In genomic region chr10:93641821-93642746, GRCm38 (mm10) we compare ENCODE assay signal across 8 mouse cellular contexts. TPM values are rescaled to one million over a fixed set of nuclear protein-coding genes. Genes with fewer than 3 reads are reported as not detected.
DNase-seq lines count a peak whose midpoint lies in the region; ATAC-seq and TF ChIP-seq lines count a peak whose summit lies in the region.

No protein-coding gene starts in this region.

- TF ChIP-seq EP300 in MEL (IDR thresholded peaks at IDR 0.05; ENCODE audit: low read depth in 1 of 2, low read length in 2 of 2): no peak; a peak in 1 of 4 replicates

- H3K4me1 ChIP-seq in MEL (ENCODE audit: control insufficient read depth in 1 of 2, insufficient read depth in 2 of 2, low read length in 2 of 2): peaks cover 0 to 5% of the 10 kb centered on the region in 2 experiments; a peak in 1 of 4 replicates
- H3K4me1 ChIP-seq in heart, embryonic 13.5 days: peaks cover 34% of the 10 kb centered on the region
- peaks cover 13% of the 10 kb centered on the region for H3K4me1 ChIP-seq in kidney, embryonic 16.5 days (ENCODE audit: insufficient read depth, low read length)
- peaks cover 23% of the 10 kb centered on the region for H3K4me1 ChIP-seq in megakaryocyte, embryonic 14.5 days
- H3K4me1 ChIP-seq in stomach, embryonic 16.5 days (ENCODE audit: control insufficient read depth, insufficient read depth, low read length): peaks cover 15% of the 10 kb centered on the region

- peaks cover 0 to 4% of the 10 kb centered on the region in 2 experiments; a peak in 2 of 4 replicates for H3K36me3 ChIP-seq in MEL (ENCODE audit: control insufficient read depth in 1 of 2, insufficient read depth in 2 of 2, low read length in 2 of 2)
- H3K36me3 ChIP-seq in heart, embryonic 13.5 days: 0 out of 2 replicates have a peak, but pooled peaks cover 4% of the 10 kb centered on the region
- H3K36me3 ChIP-seq in kidney, embryonic 16.5 days (ENCODE audit: insufficient read depth, low read length): no peaks in the 10 kb centered on the region
- no peaks in the 10 kb centered on the region for H3K36me3 ChIP-seq in megakaryocyte, embryonic 14.5 days (replicated peaks; ENCODE audit: low read length)
- H3K36me3 ChIP-seq in stomach, embryonic 16.5 days (ENCODE audit: control insufficient read depth, insufficient read depth, low read length): no peaks in the 10 kb centered on the region

- 4% methylated on average over 32 of the region's 32 CpGs for WGBS in heart, embryonic 13.5 days
- 8% methylated on average over 32 of the region's 32 CpGs for WGBS in kidney, embryonic 16.5 days
- 6% methylated on average over 32 of the region's 32 CpGs for WGBS in stomach, embryonic 16.5 days

- no peak for ATAC-seq in heart, embryonic 13.5 days (ENCODE audit: extremely low read depth, insufficient number of reproducible peaks, low FRiP score, low TSS enrichment)
- peak; percentile 82 for ATAC-seq in kidney, embryonic 16.5 days (ENCODE audit: low FRiP score, low TSS enrichment)
- peak; percentile 27; the same call in 1 of the 2 replicates for ATAC-seq in stomach, embryonic 16.5 days (ENCODE audit: insufficient read depth, low FRiP score)

- H3K4me3 ChIP-seq in MEL (ENCODE audit: control insufficient read depth in 1 of 2, insufficient read depth in 1 of 2, low read depth in 2 of 2, low read length in 2 of 2): no peak overlapping the region
- H3K4me3 ChIP-seq in heart, embryonic 13.5 days: peak overlapping the region; percentile 77
- peak overlapping the region; percentile 74 for H3K4me3 ChIP-seq in kidney, embryonic 16.5 days (ENCODE audit: low read length)
- H3K4me3 ChIP-seq in megakaryocyte, embryonic 14.5 days (replicated peaks): peak overlapping the region; percentile 93
- H3K4me3 ChIP-seq in stomach, embryonic 16.5 days (replicated peaks; ENCODE audit: low read length): peak overlapping the region; percentile 70

- H3K79me2 ChIP-seq in MEL (ENCODE audit: control insufficient read depth, insufficient read depth, low read length, poor library complexity): no peaks in the 10 kb centered on the region

- TF ChIP-seq CTCF in MEL (IDR thresholded peaks at IDR 0.05 in 2 of 3, conservative IDR thresholded peaks at IDR 0.05 in 1 of 3; ENCODE audit: control insufficient read depth in 1 of 3, insufficient read depth in 1 of 3, low read depth in 2 of 3, low read length in 3 of 3, poor library complexity in 1 of 3, severe bottlenecking in 1 of 3): no peak

- H3K9me3 ChIP-seq in MEL (replicated peaks; ENCODE audit: insufficient read depth, low read length): no peaks in the 10 kb centered on the region
- H3K9me3 ChIP-seq in heart, embryonic 13.5 days: no peaks in the 10 kb centered on the region
- H3K9me3 ChIP-seq in kidney, embryonic 16.5 days (ENCODE audit: low read length): no peaks in the 10 kb centered on the region
- peaks cover 5% of the 10 kb centered on the region for H3K9me3 ChIP-seq in megakaryocyte, embryonic 14.5 days
- H3K9me3 ChIP-seq in stomach, embryonic 16.5 days (replicated peaks; ENCODE audit: control insufficient read depth, low read length): no peaks in the 10 kb centered on the region

- no peaks in the 10 kb centered on the region for H3K27me3 ChIP-seq in MEL (ENCODE audit: control insufficient read depth in 1 of 2, insufficient read depth in 2 of 2, low read length in 2 of 2)
- peaks cover 99% of the 10 kb centered on the region for H3K27me3 ChIP-seq in heart, embryonic 13.5 days (replicated peaks)
- H3K27me3 ChIP-seq in kidney, embryonic 16.5 days (ENCODE audit: insufficient read depth, low read length): peaks cover 48% of the 10 kb centered on the region
- peaks cover 73% of the 10 kb centered on the region for H3K27me3 ChIP-seq in megakaryocyte, embryonic 14.5 days (replicated peaks)
- peaks cover 14% of the 10 kb centered on the region for H3K27me3 ChIP-seq in stomach, embryonic 16.5 days (ENCODE audit: control insufficient read depth, insufficient read depth, low read length)

- DNase-seq in frontal cortex, postnatal 36 days (ENCODE audit: low spot score in 2 of 2): peak; percentile 9 to 11
- no peak for DNase-seq in frontal cortex, postnatal 25 days (ENCODE audit: low spot score in 2 of 2)
- peak; percentile 7 for DNase-seq in MEL (ENCODE audit: low read depth, low spot score)
- peak; percentile 36 for DNase-seq in embryo, embryonic 10 days (ENCODE audit: low spot score)

- TF ChIP-seq RAD21 in MEL (IDR thresholded peaks at IDR 0.05; ENCODE audit: low read depth, low read length): no peak

- H3K4me2 ChIP-seq in heart, embryonic 13.5 days: peak overlapping the region; percentile 99
- H3K4me2 ChIP-seq in kidney, embryonic 16.5 days (replicated peaks; ENCODE audit: low read depth, low read length): peak overlapping the region; percentile 100
- peak overlapping the region; percentile 99 for H3K4me2 ChIP-seq in stomach, embryonic 16.5 days (ENCODE audit: low read depth, low read length)

- no peak overlapping the region for H3K27ac ChIP-seq in MEL (ENCODE audit: control insufficient read depth, low read depth, low read length)
- no peak overlapping the region; the same call in 1 of the 2 replicates for H3K27ac ChIP-seq in heart, embryonic 13.5 days (replicated peaks)
- no peak overlapping the region for H3K27ac ChIP-seq in kidney, embryonic 16.5 days (ENCODE audit: low read length)
- peak overlapping the region; percentile 16; the same call in 1 of the 2 replicates for H3K27ac ChIP-seq in stomach, embryonic 16.5 days (ENCODE audit: low read length)

- no peak for TF ChIP-seq POLR2A in MEL (IDR thresholded peaks at IDR 0.05; ENCODE audit: control insufficient read depth in 1 of 2, insufficient read depth in 1 of 2, low read depth in 1 of 2, low read length in 2 of 2, poor library complexity in 1 of 2)

- H3K9ac ChIP-seq in MEL (ENCODE audit: control insufficient read depth, low read depth, low read length, poor library complexity, severe bottlenecking): no peak overlapping the region
- peak overlapping the region; percentile 88 for H3K9ac ChIP-seq in heart, embryonic 13.5 days
- peak overlapping the region; percentile 79 for H3K9ac ChIP-seq in kidney, embryonic 16.5 days (replicated peaks; ENCODE audit: low read length)
- peak overlapping the region; percentile 78 for H3K9ac ChIP-seq in stomach, embryonic 16.5 days (ENCODE audit: low read length)

TF ChIP-seq in MEL, 35 proteins besides CTCF, POLR2A, EP300 and RAD21:
- TF ChIP-seq JUND (IDR thresholded peaks at IDR 0.05; ENCODE audit: low read depth, low read length) (no peak), TCF12 (IDR thresholded peaks at IDR 0.05; ENCODE audit: low read depth, low read length) (peak; percentile 35; the same call in 1 of the 2 replicates), NRF1 (IDR thresholded peaks at IDR 0.05; ENCODE audit: insufficient read depth, low read depth, low read length, poor library complexity, severe bottlenecking) (no peak), HCFC1 (IDR thresholded peaks at IDR 0.05; ENCODE audit: low read depth, low read length) (no peak), MYB (IDR thresholded peaks at IDR 0.05; ENCODE audit: low read depth, low read length) (no peak), CHD1 (IDR thresholded peaks at IDR 0.05; ENCODE audit: low read depth, low read length) (no peak)
TF ChIP-seq in MEL: peak in this region for 1.

RNA-seq across cellular contexts. Expression of gene Ntn4, which starts 1.6 kb away (rescaled TPM):
- total RNA-seq in MEL (2012; rRNA removed): not detected in 2 replicates
- polyA plus RNA-seq in MEL (2012; ENCODE audit: insufficient read depth in 1 of 2, insufficient read length in 2 of 2, low read depth in 1 of 2, low replicate concordance in 2 of 2, missing spikeins in 1 of 2): not detected
- 0.82 and 1.3 TPM in 2 replicates for polyA plus RNA-seq in heart, embryonic 13.5 days (2015; fragmentation: Nextera tagmentation; extraction: Ambion mirVana)
- 0.59 and 1.0 TPM in 2 replicates for polyA plus RNA-seq in kidney, embryonic 16.5 days (2015; fragmentation: Nextera tagmentation; extraction: Ambion mirVana)
- polyA plus RNA-seq in megakaryocyte, embryonic 14.5 days (2012; ENCODE audit: insufficient read depth, low replicate concordance): 0.22 and 1.6 TPM in 2 replicates
- polyA plus RNA-seq in stomach, embryonic 16.5 days (2015; fragmentation: Nextera tagmentation; extraction: Ambion mirVana): 0.39 and 0.74 TPM in 2 replicates

RNA-seq across cellular contexts. Expression of gene Snrpf, which starts 52.6 kb away (rescaled TPM):
- 150 and 174 TPM in 2 replicates for total RNA-seq in MEL (2012; rRNA removed)
- polyA plus RNA-seq in MEL (2012; ENCODE audit: insufficient read depth in 1 of 2, insufficient read length in 2 of 2, low read depth in 1 of 2, low replicate concordance in 2 of 2, missing spikeins in 1 of 2): 10 to 100 TPM in 1 of 2 experiments, not detected in 1; 91.5 TPM
- 70.7 and 82.9 TPM in 2 replicates for polyA plus RNA-seq in heart, embryonic 13.5 days (2015; fragmentation: Nextera tagmentation; extraction: Ambion mirVana)
- polyA plus RNA-seq in kidney, embryonic 16.5 days (2015; fragmentation: Nextera tagmentation; extraction: Ambion mirVana): 114 and 128 TPM in 2 replicates
- 12.8 and 75.4 TPM in 2 replicates for polyA plus RNA-seq in megakaryocyte, embryonic 14.5 days (2012; ENCODE audit: insufficient read depth, low replicate concordance)
- polyA plus RNA-seq in stomach, embryonic 16.5 days (2015; fragmentation: Nextera tagmentation; extraction: Ambion mirVana): 83.3 and 93.2 TPM in 2 replicates

Comparison
In these comparisons a context has a peak if more than half of its experiments do, and no peak if none do; other contexts are left out.
1. DNase-seq: peak in frontal cortex, postnatal 36 days (2 of 2), MEL (single experiment) and embryo, embryonic 10 days (single experiment); none in frontal cortex, postnatal 25 days (0 of 2).
2. H3K4me3 ChIP-seq: peak in heart, embryonic 13.5 days (single experiment), kidney, embryonic 16.5 days (single experiment), megakaryocyte, embryonic 14.5 days (single experiment) and stomach, embryonic 16.5 days (single experiment); none in MEL (0 of 2).
3. Peak in every context shown above with its lines, with median percentiles within 50 percentile points of each other: H3K4me2 ChIP-seq.